Mouse (Mus musculus) urinary bladder, postnatal 36 days (tissue): Measurements from ENCODE around the gene Mfap3.
A peak's percentile ranks its signal among the peaks of the same experiment; 100 is the strongest.

Experiments
- DNase-seq, 2 experiments: peaks; one replicate each; pipeline ENCODE4 v3.0.0; 2022; ENCODE audit warnings: low spot score in 2 of 2, mixed read lengths in 1 of 2

Mfap3 gene

DNA sequence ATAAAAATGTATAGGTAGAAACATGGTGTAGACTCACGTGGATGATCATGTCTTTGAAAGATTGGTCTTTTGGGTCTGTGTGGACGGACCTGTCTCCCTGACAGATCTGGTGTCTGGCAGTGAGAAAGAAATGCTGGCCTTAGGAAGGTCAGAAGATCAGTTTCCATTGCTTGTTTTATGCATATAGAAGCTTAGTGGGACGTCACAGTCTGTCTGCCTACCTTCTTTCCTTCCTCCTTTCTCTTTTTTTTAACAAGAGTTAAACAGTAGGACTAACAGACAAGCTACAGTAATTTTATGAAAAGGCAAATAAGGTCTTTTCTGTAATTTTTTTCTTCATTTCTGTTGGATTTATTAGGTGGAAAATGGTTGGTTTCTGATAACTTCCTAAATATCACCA lies 10.6 kb downstream of the Mfap3 start:
- no peak for DNase-seq

DNA sequence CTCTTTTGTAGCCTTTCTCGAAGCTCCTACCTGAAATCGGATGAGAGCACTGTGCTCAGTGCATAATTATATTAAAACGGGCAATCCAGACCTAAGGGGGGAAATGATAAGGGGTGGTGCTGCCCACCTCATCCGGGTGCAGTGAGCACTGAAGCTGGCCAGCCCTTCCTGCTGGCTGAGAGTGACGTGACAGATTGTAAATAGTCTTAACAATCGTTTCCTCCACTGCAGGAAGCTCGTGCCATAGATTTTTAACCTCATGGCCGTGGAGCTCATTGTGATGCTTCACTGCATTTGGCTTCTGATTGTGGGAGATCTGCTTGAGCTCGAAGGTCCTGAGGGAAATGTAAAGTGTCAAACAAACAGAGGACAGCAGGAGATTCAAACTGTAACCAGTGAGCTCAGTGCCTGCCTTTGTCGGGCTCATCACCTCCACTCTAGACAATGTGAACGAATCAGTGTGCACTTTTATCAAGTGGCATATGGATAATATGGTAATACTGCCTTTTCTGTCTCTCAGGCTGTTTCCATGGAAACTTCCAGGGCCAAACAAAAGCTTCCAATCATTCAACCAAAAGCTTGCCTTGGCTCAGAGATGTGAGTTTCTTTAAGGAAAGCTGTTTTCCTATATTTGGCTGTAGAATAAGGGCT lies 13.0 kb downstream of the Mfap3 start:
- DNase-seq = no peak

DNA sequence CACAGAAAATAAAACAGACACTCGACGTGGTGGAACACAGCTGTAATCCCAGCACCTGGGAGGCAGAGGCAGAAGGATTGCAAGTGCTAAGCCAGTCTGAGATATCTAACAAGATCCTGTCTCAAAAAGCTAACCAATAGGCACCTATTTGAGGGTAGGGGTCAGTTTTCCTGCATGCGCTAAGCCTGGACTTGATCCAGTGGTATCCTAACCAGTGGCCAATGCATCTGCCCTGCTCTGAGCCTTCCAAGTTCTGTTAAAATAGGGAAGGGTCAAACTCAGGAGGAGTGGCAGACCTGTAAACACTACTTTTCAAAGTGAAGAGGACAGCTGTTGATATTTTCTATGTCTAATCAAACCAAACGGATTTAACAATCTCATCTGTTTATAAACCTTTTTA lies 13.8 kb downstream of the Mfap3 start:
- DNase-seq = no peak

DNA sequence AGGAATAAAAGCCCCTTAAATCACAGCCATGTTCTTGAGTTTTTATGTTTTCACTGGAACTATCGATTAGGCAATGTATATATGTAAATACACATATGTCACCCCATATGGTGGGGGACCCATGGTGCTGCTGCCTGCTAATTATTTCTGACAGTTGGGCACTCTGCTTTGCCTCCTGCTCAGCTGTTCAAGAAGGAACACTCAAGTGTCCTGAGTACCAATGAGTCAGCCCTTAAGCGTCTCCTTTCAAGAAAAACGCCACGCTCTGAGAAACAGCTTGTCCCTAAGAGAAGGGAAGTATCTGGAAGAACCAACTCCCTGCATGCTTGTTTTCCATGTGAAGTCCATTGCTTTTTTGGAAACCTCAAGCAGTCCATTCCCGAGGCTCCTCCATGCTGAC lies 17.4 kb downstream of the Mfap3 start:
- DNase-seq = no peak

DNA sequence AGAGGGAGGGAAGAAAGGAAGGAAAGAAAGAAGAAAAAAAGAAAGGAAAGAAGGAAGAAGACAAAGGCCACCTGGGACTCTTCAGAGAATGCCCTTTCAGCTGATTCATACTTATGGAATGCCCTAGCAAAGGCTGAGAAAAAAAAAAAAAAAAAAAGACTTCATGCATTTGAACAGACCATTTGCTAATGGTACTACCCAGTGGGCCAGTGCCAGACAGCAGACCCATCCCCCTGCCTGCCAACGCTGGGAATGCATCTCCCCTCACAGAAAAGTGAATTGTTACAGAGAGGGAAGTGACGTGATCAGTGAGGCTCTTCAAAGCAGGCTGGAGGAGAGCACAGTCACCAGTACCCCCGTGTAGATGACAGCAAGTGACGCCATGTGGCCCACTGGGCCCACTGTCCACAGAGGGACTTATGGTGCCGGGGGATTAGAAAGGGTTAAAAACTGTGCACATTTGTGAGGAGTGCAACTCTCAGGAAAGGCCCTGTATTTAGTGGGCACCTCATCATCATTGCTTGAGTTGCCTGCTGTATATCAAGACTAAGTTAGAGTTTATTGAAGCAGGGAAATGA lies 21.5 kb downstream of the Mfap3 start:
- no peak for DNase-seq

DNA sequence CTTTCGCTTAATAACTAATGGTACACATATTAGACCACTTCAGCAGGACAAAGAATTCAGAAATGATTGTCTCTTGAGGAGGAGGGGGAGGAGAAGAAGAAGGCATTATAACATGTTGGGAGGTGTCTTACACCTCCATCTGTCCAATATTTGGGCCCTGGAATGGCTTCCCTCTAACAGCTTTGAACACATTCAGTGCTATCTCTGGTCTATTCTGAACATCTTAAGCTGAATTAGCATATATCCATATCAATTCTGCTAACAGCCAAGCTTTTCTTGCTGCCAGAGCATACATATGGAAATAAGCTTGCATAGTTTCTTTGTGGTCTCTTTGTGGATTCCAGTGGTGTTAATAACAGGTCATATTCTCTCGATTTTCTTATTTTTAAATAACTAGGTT lies 22.2 kb downstream of the Mfap3 start:
- DNase-seq = no peak

DNA sequence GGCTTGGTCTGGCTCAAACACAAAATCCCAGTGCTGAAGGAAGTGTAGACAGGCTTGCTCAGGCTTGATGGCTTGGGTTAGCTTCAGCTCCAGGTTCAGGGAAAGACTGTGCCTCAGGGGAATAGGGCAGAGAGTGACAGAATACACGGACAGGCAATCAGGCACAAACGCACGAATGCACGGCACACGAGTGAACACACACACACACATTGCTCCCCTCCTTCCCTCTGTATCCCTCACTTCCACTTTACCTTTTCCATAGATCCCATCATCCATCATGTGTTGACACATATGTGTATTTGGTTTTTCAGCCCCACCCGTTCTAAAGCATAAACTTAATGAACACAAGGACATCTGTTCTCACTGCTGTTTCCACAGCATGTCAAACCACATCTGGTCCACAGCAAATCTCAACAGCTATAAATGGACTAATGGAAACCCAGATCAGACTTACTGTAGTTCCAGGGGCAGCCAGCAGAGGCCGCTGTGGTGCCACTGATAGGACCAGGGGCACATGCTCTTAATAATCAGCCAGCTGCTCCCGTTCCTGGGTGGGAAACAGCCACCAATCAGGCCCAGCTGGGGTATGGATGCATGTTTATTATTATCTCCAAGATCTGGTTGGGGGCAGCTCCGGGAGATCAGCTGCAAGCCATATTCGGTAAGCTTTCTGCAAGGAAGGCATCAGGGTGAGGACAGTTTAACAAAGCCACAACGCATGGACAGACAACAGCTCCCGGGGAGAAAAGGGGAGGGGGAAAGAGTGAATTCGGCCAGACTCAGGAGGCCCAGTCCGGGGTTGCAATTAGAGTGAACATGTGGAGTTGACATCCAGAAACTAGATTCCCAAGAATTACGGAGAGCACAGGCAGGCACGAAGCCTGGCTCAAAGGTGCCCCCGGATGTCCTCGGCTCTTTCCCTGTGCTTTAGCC lies 30.4 kb downstream of the Mfap3 start:
- peak; percentile 70 to 75 for DNase-seq

DNA sequence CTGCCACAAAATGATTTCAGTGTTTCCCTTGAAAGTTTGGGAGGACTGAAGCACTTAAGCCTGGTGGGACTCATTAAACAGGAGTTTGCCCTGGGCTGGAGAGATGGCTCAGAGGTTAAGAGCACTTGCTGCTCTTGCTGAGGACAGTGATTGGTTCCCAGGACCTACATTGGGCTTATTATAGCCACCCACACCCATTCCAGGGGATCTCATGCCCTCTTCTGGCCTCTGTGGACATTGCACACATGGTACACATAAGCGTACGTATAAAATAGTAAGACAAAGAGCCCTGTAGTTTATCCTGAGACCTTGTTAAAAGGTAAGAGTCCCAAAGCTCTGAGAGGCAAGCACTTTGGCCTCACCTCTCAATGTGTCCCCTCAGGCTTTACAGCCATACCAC lies 31.8 kb downstream of the Mfap3 start:
- no peak for DNase-seq

DNA sequence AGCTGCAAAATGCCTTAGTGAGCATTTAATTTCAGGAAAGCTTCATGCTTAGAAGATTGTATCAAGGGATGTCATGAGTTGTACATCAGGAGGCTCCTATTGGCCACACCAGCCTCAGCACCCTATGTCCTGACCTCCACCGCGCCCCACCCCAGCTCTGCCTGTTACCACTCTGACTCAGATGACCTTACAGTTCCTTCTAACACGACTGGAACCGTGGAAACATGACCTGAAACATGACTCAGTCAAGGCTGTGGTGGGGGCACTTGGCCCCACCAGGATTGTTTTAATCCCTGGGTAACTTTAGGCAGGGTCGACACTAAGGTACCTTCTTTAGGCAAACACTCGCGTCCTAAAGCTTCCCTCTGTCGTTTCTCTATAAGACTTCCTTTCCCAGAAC lies 32.6 kb downstream of the Mfap3 start:
- DNase-seq = no peak

DNA sequence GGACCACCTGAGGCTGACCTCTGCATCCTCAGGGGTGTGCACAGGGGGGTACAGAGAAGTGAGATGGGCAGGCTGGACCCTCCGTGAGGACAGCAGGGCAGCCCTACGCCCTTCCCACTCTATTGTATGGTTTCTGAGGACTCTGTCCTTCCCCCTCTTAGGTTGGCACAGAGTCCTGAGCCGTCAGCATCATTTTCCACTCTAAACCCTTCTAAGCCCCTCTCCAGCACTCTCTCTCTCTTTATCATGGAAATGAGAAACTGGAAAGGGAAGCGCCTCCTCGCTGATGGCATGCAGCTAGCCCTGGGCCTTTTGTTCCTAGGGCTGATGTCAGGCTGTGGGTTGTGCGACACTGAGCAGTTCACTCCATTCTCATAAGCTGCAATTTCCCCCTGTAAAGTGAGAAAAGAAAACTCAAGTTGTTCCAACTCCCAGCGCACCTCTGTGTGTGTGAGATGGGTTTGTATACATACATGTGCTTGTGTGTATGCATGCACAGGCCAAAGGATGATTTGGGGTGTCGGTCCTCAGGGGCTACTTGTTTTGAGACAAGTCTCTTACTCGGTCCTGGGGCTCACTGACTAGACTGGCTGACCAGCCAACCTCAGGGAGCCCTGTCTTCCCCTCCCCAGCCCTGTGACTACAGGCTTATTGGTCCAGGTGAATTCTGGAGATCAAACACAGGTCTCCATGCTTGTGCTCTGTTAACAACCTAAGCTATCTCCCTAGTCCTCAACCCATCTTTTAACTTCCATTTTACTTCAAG lies 34.7 kb downstream of the Mfap3 start:
- DNase-seq = no peak

DNA sequence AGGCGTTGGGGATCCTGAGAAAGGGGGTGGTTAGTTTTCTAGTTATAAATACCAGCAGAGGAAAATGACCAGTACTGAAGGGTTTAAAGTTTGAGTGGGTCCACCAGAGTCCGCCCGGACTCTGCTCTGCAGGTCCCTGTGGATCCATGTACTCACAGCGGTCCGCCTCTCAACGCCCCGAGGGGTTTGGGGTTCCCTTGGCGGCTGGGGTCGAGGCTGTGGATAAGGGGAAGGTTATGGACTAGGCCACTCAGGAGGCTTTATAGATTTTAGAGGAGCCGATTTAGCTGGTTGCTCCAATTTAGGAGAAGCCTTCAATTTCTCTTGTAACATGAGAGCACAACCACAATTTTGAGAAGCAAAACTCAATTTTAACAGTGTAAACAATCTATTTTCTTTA lies 39.5 kb downstream of the Mfap3 start:
- DNase-seq = peak in 1 of 2 experiments; percentile 7

DNA sequence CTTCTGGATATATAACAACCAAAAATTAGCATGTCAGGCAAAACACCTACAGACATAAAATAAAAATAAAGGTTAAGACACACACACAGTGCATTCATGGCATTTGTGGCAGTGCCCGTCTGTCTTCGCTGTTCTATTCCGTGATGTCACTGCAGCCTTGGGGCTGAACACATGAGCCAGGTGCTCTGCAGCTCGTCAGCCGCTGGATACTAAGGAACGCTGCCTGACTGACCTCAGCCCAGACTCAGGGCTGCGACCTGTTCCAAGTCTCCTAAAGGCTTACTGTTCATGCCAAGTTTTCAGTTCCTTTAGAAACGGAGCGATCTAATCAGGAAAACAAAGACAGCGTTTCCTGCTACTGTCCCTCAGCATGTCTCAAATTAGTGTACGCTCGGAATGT lies 46.1 kb downstream of the Mfap3 start:
- no peak for DNase-seq

DNA sequence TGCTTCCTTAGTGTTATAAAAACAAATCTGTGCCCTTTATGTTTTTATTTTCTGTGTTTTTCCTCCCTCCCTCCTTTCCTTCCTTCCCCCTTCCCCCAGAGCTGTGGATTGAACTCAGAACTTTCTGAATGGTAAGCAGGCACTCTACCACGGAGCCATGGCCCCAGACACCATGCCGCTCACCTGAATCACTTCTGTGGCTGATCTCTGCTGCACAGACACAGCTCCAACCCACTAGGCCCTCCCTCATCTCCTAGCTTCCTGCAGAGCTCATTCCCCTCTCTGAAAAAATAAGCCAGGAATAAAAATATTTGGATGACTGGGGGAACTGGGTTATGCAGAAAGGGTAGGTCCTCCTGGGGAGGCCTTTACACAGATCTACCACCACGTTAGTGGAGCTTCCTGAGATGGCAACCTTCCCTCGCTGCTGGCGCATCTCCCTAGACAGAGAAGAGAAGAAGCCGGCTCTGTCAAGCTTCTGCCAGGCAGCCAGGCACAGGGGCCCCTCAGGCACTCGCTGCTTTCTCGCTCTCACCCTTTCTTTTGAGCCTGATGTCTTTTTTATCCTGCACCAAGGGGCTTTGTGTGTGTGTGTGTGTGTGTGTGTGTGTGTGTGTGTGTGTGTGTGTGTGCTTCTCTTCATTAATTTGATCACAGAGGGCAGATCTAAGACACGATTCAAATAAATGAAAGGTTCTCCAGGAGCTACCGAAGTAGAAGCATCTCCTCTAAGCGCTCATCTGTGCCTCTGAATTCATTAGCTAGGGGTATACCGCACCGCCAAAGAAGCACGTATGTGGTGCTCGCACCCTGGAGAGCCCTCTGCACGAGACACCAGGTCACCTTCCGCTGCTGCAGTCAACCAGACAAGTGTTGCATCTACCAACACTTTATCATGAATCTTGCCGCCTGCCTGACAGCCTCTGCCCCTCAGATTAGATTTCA lies 47.9 kb downstream of the Mfap3 start:
- DNase-seq = no peak

DNA sequence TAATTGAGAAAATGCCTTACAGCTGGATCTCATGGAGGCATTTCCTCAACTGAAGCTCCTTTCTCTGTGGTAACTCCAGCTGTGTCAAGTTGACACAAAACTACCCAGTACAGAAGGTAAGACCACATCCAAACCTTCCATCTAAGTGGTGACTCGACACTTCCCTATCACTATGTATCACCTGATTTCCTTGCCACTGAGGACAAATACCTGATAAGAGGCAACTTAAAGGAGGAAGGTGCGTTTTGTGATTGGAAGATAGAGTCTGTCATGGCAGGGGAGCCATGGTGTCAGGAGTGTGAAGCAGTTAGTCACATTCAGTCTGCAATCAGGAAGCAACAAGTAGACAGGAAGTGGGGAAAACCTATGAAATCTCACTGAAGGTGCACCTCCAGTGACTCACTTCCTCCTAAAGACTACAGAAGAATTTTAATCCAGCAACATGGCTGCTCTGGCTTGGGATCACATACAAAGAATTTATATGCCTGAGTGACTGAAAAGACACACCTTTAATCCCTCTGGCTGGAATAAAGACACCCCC lies 50.6 kb downstream of the Mfap3 start:
- DNase-seq = no peak

DNA sequence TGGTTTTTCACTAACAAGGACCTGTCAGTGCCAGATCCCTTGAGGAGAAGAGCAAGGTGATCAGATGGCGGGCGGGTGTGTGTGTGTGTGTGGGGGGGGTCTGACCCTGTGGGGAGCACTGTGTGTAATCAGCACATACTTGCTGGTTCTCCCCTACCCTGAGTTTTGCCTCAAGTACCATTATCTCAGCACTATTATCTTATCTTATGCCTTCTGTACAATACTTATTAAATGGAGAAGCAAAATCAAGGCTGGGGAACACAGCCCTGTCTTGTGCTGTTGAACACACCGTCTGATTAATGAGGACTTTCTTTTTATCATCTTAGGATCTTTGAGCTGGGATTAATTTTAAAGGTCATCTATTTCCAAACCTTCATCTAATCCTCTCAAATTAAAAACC lies 52.6 kb downstream of the Mfap3 start:
- no peak for DNase-seq

DNA sequence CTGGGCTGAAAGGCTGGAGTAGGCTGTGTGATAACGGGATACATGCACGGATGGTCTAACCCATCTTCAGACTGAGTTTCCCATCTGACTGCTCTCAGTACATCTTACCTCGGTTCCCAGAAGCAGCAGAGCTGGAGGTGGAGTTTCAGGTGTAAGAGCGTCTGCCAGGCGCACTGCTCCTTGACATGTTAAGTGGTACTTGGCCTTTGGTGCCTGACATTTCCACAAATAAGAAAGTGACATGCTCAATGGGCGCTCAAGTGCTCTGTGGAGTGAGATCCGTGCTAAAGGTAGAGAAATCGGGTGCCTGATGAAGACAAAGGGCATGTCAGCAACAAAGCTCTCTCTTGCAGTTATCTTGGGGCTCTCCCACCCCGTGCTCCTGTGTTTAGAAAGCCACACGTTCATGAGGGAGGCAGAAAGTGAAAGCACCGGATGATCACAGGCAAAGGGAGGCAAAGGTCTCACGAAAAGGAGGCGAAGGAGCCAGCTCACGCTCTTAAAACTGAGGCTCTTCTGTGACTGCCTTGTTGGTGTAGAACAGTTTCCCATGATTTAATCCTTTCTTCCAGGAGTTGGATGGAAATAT lies 55.3 kb downstream of the Mfap3 start:
- DNase-seq = no peak

DNA sequence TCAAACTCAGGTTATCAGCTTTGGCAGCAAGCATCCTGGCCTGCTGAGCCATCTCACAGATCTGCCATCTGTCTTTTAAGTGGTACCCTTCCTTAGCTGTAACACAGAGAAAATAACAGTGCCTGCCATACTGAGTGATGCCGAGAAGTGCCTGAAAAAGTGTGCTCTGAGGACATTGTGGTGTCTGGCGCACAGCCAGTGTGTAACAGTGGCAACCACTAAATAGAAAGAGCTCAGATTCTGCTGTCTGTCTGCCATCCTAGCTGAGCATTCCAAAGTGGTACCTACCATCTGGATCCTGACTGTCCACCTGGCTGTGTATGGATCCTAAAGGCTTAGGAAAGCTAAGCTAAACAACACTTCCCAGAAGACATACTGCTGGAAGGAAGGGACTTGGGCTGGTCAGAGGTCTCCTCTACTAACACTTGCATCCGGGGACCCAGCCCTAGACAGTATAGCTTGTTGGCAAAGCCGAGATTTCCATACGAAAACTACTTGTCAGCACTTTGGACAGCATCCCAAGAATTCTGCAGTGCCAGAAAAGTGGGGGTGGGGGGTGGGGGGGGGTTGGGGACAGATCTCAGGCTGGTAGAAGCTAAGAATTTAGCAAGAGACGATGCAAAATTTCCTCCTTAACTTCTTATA lies 58.5 kb downstream of the Mfap3 start:
- DNase-seq = no peak

DNA sequence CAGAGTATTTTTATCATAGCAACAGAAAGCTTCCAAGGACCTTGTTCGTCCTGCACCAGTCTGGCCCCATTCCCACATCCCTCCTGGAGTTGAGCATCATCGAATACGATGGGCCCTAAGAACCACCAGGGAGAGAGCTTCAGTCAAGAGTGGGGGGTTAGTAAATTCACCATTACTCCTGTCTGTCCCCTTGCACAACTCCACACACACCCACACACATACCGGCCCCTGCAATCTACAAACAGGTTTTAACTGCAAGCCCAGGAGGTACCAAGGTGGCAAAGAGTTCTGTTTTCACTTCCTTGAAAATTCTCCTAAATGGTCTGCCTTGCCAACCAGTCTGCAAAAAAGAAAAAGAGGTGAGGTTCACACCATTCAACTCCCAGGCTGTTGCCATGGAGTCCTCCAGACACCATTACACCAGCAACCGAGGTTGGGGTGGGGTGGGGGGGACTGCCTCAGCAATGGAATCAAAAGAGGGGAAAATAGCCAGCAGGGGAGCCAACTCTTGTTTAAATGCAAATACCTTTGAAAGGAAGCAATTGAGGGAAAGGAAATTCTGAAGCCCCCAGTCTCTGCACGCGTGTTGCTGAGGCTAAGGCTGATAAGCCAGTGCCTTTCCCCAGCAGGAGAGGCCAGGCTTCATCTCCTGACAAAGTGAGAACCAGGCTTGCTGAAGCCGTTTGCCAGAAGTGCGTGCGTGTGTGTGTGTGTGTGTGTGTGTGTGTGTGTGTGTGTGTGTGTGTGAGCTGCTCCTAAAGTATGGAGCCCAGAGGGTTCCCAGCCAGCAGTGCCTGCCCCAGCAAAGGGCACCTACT lies 64.6 kb downstream of the Mfap3 start:
- DNase-seq = no peak
